Mouse (Mus musculus) brain, embryonic 14.5 days (tissue): ENCODE results near the gene Spred2.

ENCODE experiments used
- CTCF ChIP-seq: fragments of 200-500 bp; IDR thresholded peaks from 2 replicates; pipeline ENCODE4 v1.5.1; 2012; ENCODE audit warnings: inconsistent platforms, mild to moderate bottlenecking, moderate library complexity, borderline replicate concordance; ENCODE audit not compliant: insufficient read depth, insufficient read length; ENCODE audit errors: extremely low read depth
- POLR2A ChIP-seq: fragments of 200-500 bp; IDR thresholded peaks from 2 replicates; pipeline ENCODE4 v1.6.1; 2012; ENCODE audit warnings: mild to moderate bottlenecking, inconsistent platforms, borderline replicate concordance; ENCODE audit not compliant: poor library complexity, insufficient read depth, insufficient read length, severe bottlenecking; ENCODE audit errors: extremely low read depth

DNA sequence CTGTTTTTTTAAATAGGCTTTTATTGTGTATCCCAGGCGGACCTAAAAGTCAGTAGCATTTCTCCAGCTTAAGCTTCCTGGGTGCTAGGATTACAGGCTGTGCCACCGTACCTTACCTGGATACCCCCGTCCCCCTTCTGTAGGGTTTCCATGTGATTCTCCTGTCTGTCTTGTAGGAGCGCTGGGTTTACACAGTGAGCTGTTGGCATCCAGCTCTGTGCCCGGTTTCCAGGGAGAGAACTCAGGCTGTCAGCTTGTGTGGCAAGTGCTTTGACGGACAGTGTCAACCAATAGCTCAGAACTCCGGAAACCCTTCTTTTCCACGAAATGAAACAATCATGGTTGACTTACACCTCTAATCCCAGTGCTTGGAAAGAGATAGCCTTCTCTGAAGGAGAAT, 15.7 kb downstream of the Spred2 start:
- TF ChIP-seq CTCF, result no peak
- no peak for TF ChIP-seq POLR2A
